Mouse (Mus musculus) spleen, adult 2 months (tissue): Measurements from ENCODE around the gene Crocc. TPM values are rescaled to one million over a fixed set of nuclear protein-coding genes. Genes with fewer than 3 reads are reported as not detected.
A peak's percentile ranks its signal among the peaks of the same experiment; 100 is the strongest.

ENCODE experiments used
- DNase-seq, 2 experiments: peaks; one replicate each; pipeline versions ENCODE4 v3.0.0 to v3.0.0-alpha.2; 2012 to 2021; ENCODE audit warnings: low spot score in 2 of 2, low read depth in 1 of 2
- H3K27ac ChIP-seq: fragments of 200-500 bp; 2 replicates; pipeline ENCODE4 v1.5.1; 2012; ENCODE audit warnings: low read length, inconsistent platforms; ENCODE audit not compliant: insufficient read depth
- H3K27me3 ChIP-seq: fragments of 200-500 bp; 2 replicates; pipeline ENCODE4 v1.6.1; 2012; ENCODE audit warnings: mild to moderate bottlenecking, moderate library complexity, low read length, inconsistent platforms; ENCODE audit not compliant: control insufficient read depth, insufficient read depth
- H3K36me3 ChIP-seq: fragments of 200-500 bp; 2 replicates; pipeline ENCODE4 v1.6.1; 2012; ENCODE audit warnings: mild to moderate bottlenecking, low read length, inconsistent platforms; ENCODE audit not compliant: control insufficient read depth, insufficient read depth
- H3K4me1 ChIP-seq: fragments of 200-500 bp; 2 replicates; pipeline ENCODE4 v1.6.1; 2011; ENCODE audit warnings: inconsistent platforms; ENCODE audit not compliant: control insufficient read depth, insufficient read depth, insufficient read length
- H3K4me3 ChIP-seq: fragments of 200-500 bp; 2 replicates; pipeline ENCODE4 v1.5.1; 2011; ENCODE audit warnings: mild to moderate bottlenecking, inconsistent platforms; ENCODE audit not compliant: insufficient read depth, insufficient read length; ENCODE audit errors: extremely low read depth
- CTCF ChIP-seq: fragments of 200-500 bp; IDR thresholded peaks from 2 replicates; pipeline ENCODE4 v1.5.1; 2011; ENCODE audit warnings: mild to moderate bottlenecking, inconsistent platforms; ENCODE audit not compliant: insufficient read depth, insufficient read length, insufficient replicate concordance; ENCODE audit errors: extremely low read depth
- POLR2A ChIP-seq: fragments of 200-500 bp; IDR thresholded peaks from 2 replicates; pipeline ENCODE4 v1.6.1; 2011; ENCODE audit warnings: low read depth, low read length, inconsistent platforms
- WGBS: fragments of 180-500 bp; shearing (Covaris S2); methylation state at CpG from one replicate; pipeline ENCODE4 v1.1.7; 2018; 5-methylcytosine and 5-hydroxymethylcytosine counted together
- polyA plus RNA-seq: library from polyadenylated mRNA; depleted of rRNA; stranded (reverse); fragments of >200 nt; gene quantifications from 2 replicates; pipeline ENCODE4 v1.2.3, GENCODE M21; 2012

Crocc gene
- polyA plus RNA-seq, 1 experiment: 9.8 TPM

DNA sequence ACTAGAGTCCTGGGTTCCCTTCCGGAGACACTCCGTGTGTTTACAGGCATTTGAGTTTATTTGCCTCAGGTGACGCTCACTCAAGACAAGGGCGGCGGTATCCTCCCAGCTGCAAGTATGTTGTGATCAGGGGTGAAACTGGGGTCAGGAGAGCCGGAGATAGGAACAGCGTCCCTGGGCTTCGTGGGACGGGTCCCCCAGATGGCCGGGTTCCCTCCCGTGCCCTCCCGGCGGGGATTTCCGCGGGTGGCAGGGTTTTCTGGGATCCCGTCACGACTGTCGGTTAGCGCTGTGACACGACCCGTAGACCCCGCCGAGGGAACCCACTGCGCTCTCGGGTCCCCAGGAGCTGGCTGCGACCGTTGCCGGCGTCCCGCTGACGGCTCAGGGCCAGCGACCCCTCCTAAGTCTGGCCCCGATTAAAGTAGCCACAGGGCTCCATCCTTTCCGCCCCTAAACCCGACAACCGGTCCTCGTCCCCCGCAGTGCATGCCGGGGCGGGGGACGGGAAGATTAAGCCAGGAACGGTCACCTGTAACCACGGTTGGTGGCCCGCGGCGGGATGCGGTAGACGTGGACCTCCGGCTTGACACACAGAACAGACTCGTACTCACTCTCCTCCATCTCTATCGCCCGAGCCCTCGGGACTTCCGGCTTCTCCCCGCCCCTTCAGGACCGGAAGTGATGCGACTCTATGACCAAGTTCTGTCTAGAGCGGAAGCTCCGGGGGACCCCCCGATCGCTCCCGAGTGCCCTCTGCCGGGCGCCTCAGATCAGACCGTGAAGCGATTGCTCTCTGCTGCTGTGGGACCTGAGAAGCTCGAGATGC lies 17.5 kb upstream of the Crocc start, which contains the start of gene Necap2:
Necap2 (minus strand) TSS at position 677 of the 829 bp plus-strand sequence.
- TF ChIP-seq POLR2A (peak; percentile 87), CTCF (peak; percentile 90)
- Histone ChIP-seq H3K36me3 (peaks cover 10% of the 10 kb centered on the region), H3K4me1 (peaks cover 4% of the 10 kb centered on the region; the same call in 1 of the 2 replicates), H3K27me3 (no peaks in the 10 kb centered on the region), H3K27ac (peak within 1 kb of the TSS; percentile 80), H3K4me3 (peak within 1 kb of the TSS; percentile 93)
- WGBS: under 1% methylated on average over 67 of the region's 67 CpGs
- peak; percentile 90 to 94 for DNase-seq

GRCm38 (mm10) chr4:141076761-141077506 lies 16.6 kb upstream of the Crocc start:
- H3K27ac ChIP-seq: peak overlapping the region; percentile 80
- peak overlapping the region; percentile 93 for H3K4me3 ChIP-seq
- H3K4me1 ChIP-seq: peaks cover 4% of the 10 kb centered on the region; the same call in 1 of the 2 replicates
- 9% methylated on average over 17 of the region's 17 CpGs for WGBS
- TF ChIP-seq CTCF: no peak
- no peak for TF ChIP-seq POLR2A
- H3K27me3 ChIP-seq: no peaks in the 10 kb centered on the region
- H3K36me3 ChIP-seq: peaks cover 18% of the 10 kb centered on the region
- peak; percentile 53 to 78 for DNase-seq

- Histone ChIP-seq H3K36me3 (peaks cover 41% of the 10 kb centered on the region), H3K4me3 (no peak overlapping the region), H3K27ac (no peak overlapping the region), H3K4me1 (peaks cover 4% of the 10 kb centered on the region; the same call in 1 of the 2 replicates), H3K27me3 (no peaks in the 10 kb centered on the region)
- WGBS: 82% methylated on average over 4 of the region's 4 CpGs
- TF ChIP-seq CTCF (no peak), POLR2A (no peak)
- DNase-seq: no peak
Observed at GRCm38 (mm10) chr4:141074109-141074508, 13.8 kb upstream of the Crocc start.

DNA sequence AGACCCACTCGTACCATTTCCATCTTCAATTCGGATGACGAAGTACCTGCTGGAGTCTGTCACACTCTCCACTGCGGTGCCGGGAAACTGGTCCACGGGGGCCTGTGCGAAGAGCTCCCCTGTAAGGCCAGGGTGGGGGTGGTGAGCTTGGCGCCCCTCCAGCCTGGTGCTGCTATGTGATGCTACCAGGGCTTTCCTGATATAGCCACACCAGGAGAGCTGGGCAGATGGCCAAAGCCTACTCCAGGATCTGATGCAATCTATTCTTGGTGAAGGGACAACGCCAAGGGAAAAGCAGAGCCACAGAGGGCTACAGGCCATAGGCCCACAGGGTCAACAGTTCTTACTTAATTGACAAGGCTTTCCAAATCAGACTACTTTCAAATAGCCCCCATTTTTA lies 13.3 kb upstream of the Crocc start:
- Histone ChIP-seq H3K27me3 (no peaks in the 10 kb centered on the region), H3K4me1 (peaks cover 4% of the 10 kb centered on the region; the same call in 1 of the 2 replicates), H3K27ac (no peak overlapping the region), H3K36me3 (peaks cover 44% of the 10 kb centered on the region), H3K4me3 (no peak overlapping the region)
- 88% methylated on average over 9 of the region's 9 CpGs for WGBS
- no peak for DNase-seq
- TF ChIP-seq POLR2A (no peak), CTCF (no peak)

GRCm38 (mm10) chr4:141072502-141072901 lies 12.2 kb upstream of the Crocc start:
- TF ChIP-seq POLR2A (no peak), CTCF (no peak)
- H3K36me3 ChIP-seq: peaks cover 55% of the 10 kb centered on the region
- H3K27ac ChIP-seq: no peak overlapping the region
- no peak overlapping the region for H3K4me3 ChIP-seq
- no peaks in the 10 kb centered on the region for H3K27me3 ChIP-seq
- DNase-seq: no peak
- peaks cover 4% of the 10 kb centered on the region; the same call in 1 of the 2 replicates for H3K4me1 ChIP-seq
- 95% methylated on average over 11 of the region's 11 CpGs for WGBS

GRCm38 (mm10) chr4:141069731-141070130 lies 9.4 kb upstream of the Crocc start:
- WGBS: 68% methylated on average over 4 of the region's 4 CpGs
- Histone ChIP-seq H3K4me1 (no peaks in the 10 kb centered on the region), H3K27me3 (no peaks in the 10 kb centered on the region), H3K36me3 (peaks cover 68% of the 10 kb centered on the region), H3K27ac (no peak overlapping the region), H3K4me3 (no peak overlapping the region)
- DNase-seq: peak in 1 of 2 experiments; percentile 36
- TF ChIP-seq POLR2A (no peak), CTCF (peak; percentile 67; the same call in 1 of the 2 replicates)
